Comparison of ENCODE assay signal across 13 mouse cellular contexts in genomic region chr14:118691404-118691803, GRCm38 (mm10). TPM values are rescaled to one million over a fixed set of nuclear protein-coding genes. Genes with fewer than 3 reads are reported as not detected.
DNase-seq lines count a peak whose midpoint lies in the region; ATAC-seq and TF ChIP-seq lines count a peak whose summit lies in the region.
"Had no signal": no experiment of that assay in that cellular context is flagged by ENCODE, and none has a peak within 500 bp of the region (broad histone marks: within the 10 kb centered on the region; RNA-seq: fewer than 3 reads in every experiment).

No protein-coding gene starts in this region.

- H3K9me3 ChIP-seq in embryonic facial prominence, embryonic 13.5 days, result no peaks in the 10 kb centered on the region
- H3K9me3 ChIP-seq in embryonic facial prominence, embryonic 10.5 days, result no peaks in the 10 kb centered on the region
- no peaks in the 10 kb centered on the region for H3K9me3 ChIP-seq in kidney, embryonic 15.5 days (replicated peaks)
- H3K9me3 ChIP-seq in lung, postnatal 0 days (ENCODE audit: low read length), result no peaks in the 10 kb centered on the region
- H3K9me3 ChIP-seq: neural tube, embryonic 12.5 days had no signal

- 81% methylated on average over 5 of the region's 5 CpGs for WGBS in embryonic facial prominence, embryonic 13.5 days
- WGBS in embryonic facial prominence, embryonic 10.5 days, result 84% methylated on average over 5 of the region's 5 CpGs
- 68% methylated on average over 5 of the region's 5 CpGs for WGBS in kidney, embryonic 15.5 days
- 75% methylated on average over 5 of the region's 5 CpGs for WGBS in lung, postnatal 0 days

- H3K4me3 ChIP-seq in embryonic facial prominence, embryonic 13.5 days, result no peak overlapping the region
- H3K4me3 ChIP-seq in embryonic facial prominence, embryonic 10.5 days, result no peak overlapping the region
- H3K4me3 ChIP-seq in kidney, embryonic 15.5 days (replicated peaks), result no peak overlapping the region
- no peak overlapping the region for H3K4me3 ChIP-seq in lung, postnatal 0 days (ENCODE audit: low read depth, low read length)
- H3K4me3 ChIP-seq: erythroblast, embryonic 14.5 days; neural tube, embryonic 12.5 days had no signal

- H3K36me3 ChIP-seq in embryonic facial prominence, embryonic 13.5 days, result no peaks in the 10 kb centered on the region
- no peaks in the 10 kb centered on the region for H3K36me3 ChIP-seq in embryonic facial prominence, embryonic 10.5 days (replicated peaks)
- H3K36me3 ChIP-seq in kidney, embryonic 15.5 days, result peaks cover under 1% of the 10 kb centered on the region; the same call in 1 of the 2 replicates
- H3K36me3 ChIP-seq in lung, postnatal 0 days (ENCODE audit: insufficient read depth, low read length), result no peaks in the 10 kb centered on the region
- H3K36me3 ChIP-seq: neural tube, embryonic 12.5 days had no signal

- no peak for DNase-seq in embryonic facial prominence, embryonic 10.5 days (ENCODE audit: low spot score)
- no peak for DNase-seq in kidney, postnatal 36 days
- no peak for DNase-seq in lung, postnatal 0 days (ENCODE audit: low spot score)
- no peak for DNase-seq in lung, postnatal 36 days
- no peak for DNase-seq in adrenal gland, adult 8-10 months
- DNase-seq: cerebellum, postnatal 25 days; thymus, postnatal 14 days had no signal

- H3K9ac ChIP-seq in embryonic facial prominence, embryonic 13.5 days, result no peak overlapping the region
- no peak overlapping the region for H3K9ac ChIP-seq in kidney, embryonic 15.5 days
- no peak overlapping the region for H3K9ac ChIP-seq in lung, postnatal 0 days (replicated peaks; ENCODE audit: low read depth)
- H3K9ac ChIP-seq: neural tube, embryonic 12.5 days had no signal

- no peak for TF ChIP-seq EP300 in lung, postnatal 0 days (IDR thresholded peaks at IDR 0.05)

- no peaks in the 10 kb centered on the region for H3K27me3 ChIP-seq in embryonic facial prominence, embryonic 13.5 days
- no peaks in the 10 kb centered on the region for H3K27me3 ChIP-seq in embryonic facial prominence, embryonic 10.5 days (replicated peaks; ENCODE audit: low read depth, poor library complexity, severe bottlenecking)
- no peaks in the 10 kb centered on the region for H3K27me3 ChIP-seq in kidney, embryonic 15.5 days
- H3K27me3 ChIP-seq in lung, postnatal 0 days (replicated peaks; ENCODE audit: insufficient read depth, low read length), result no peaks in the 10 kb centered on the region
- H3K27me3 ChIP-seq: neural tube, embryonic 12.5 days had no signal

- no peak for TF ChIP-seq CTCF in lung, postnatal 0 days (IDR thresholded peaks at IDR 0.05)

- ATAC-seq in embryonic facial prominence, embryonic 13.5 days (ENCODE audit: insufficient number of reproducible peaks, insufficient read depth, low FRiP score, low TSS enrichment, low read depth), result no peak
- no peak for ATAC-seq in kidney, embryonic 15.5 days (replicated peaks; ENCODE audit: low FRiP score)
- peak; percentile 25; the same call in 1 of the 2 replicates for ATAC-seq in lung, postnatal 0 days
- ATAC-seq in inflammation-experienced regulatory T-cells, adult 6 months, result peak; percentile 7

- peak overlapping the region; percentile 39; the same call in 1 of the 2 replicates for H3K27ac ChIP-seq in embryonic facial prominence, embryonic 13.5 days
- H3K27ac ChIP-seq in embryonic facial prominence, embryonic 10.5 days (replicated peaks), result no peak overlapping the region
- H3K27ac ChIP-seq in kidney, embryonic 15.5 days, result peak overlapping the region; percentile 11
- H3K27ac ChIP-seq in lung, postnatal 0 days (ENCODE audit: low read length), result peak overlapping the region; percentile 43
- H3K27ac ChIP-seq: neural tube, embryonic 12.5 days had no signal

- H3K4me2 ChIP-seq in embryonic facial prominence, embryonic 13.5 days, result no peak overlapping the region
- no peak overlapping the region for H3K4me2 ChIP-seq in kidney, embryonic 15.5 days
- no peak overlapping the region for H3K4me2 ChIP-seq in lung, postnatal 0 days (replicated peaks; ENCODE audit: low read depth, low read length)
- H3K4me2 ChIP-seq: midbrain, embryonic 11.5 days; neural tube, embryonic 12.5 days had no signal

- peaks cover 31% of the 10 kb centered on the region for H3K4me1 ChIP-seq in embryonic facial prominence, embryonic 13.5 days
- peaks cover 36% of the 10 kb centered on the region for H3K4me1 ChIP-seq in embryonic facial prominence, embryonic 10.5 days
- H3K4me1 ChIP-seq in kidney, embryonic 15.5 days, result peaks cover 54% of the 10 kb centered on the region
- H3K4me1 ChIP-seq in lung, postnatal 0 days (ENCODE audit: insufficient read depth, low read depth, low read length), result peaks cover 5% of the 10 kb centered on the region; the same call in 1 of the 2 replicates

RNA-seq across cellular contexts. Expression of gene Abcc4, which starts 14.6 kb away (rescaled TPM):
- polyA plus RNA-seq in embryonic facial prominence, embryonic 13.5 days (2015; fragmentation: Nextera tagmentation; extraction: Ambion mirVana), result 2.0 and 3.7 TPM in 2 replicates
- polyA plus RNA-seq in embryonic facial prominence, embryonic 10.5 days (2016; fragmentation: Nextera tagmentation; extraction: Ambion mirVana), result 2.6 and 3.2 TPM in 2 replicates
- polyA plus RNA-seq in kidney, embryonic 15.5 days (2015; fragmentation: Nextera tagmentation; extraction: Ambion mirVana), result 7.3 and 7.9 TPM in 2 replicates
- 1.0 and 1.2 TPM in 2 replicates for polyA plus RNA-seq in lung, postnatal 0 days (2015; fragmentation: Nextera tagmentation; extraction: Ambion mirVana)
- 1 to 10 TPM; 7.2 to 9.6 (median 8.2) TPM for polyA plus RNA-seq in inflammation-experienced regulatory T-cells, adult 6 months (2017; shearing (Covaris generic))
- total RNA-seq in adrenal gland, adult 8-10 months (2022), result 10 to 100 TPM; 19.4 to 27.3 (median 22.7) TPM

Comparison
In these comparisons a context has a peak if more than half of its experiments do, and no peak if none do; other contexts are left out.
1. ATAC-seq: peak in lung, postnatal 0 days (single experiment) and inflammation-experienced regulatory T-cells, adult 6 months (single experiment); none in embryonic facial prominence, embryonic 13.5 days (single experiment) and kidney, embryonic 15.5 days (single experiment).